Mouse (Mus musculus): Measurements from ENCODE around the gene Ndufb8. TPM values are rescaled to one million over a fixed set of nuclear protein-coding genes. Genes with fewer than 3 reads are reported as not detected.
A peak's percentile ranks its signal among the peaks of the same experiment; 100 is the strongest.

The Ndufb8 gene
- polyA plus RNA-seq, 1 experiment from 2014 or later: 546 TPM

DNA sequence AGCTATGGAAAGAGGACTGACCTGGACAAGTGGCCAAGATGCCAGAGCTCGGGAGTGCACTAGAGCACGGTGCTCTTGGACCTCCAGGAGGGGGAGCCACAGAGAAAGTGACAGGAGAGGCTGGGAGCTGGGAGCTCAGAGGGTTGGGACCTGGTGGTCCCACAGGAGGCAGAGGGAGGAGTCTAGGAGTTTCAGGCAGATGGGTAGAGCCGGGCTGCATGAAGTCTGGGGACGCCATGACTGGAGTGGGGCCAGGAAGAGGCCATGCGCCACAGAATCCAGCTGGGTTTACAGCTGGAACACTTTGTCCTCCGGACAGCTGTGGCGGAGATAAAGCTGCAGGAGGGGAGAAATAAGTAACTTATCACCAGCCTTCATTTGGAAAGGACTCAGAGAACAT, 36.1 kb downstream of the Ndufb8 start:
- ATAC-seq (ENCODE audit: low FRiP score, low read depth): no peak
- H3K9me3 ChIP-seq: no peaks in the 10 kb centered on the region
- H3K36me3 ChIP-seq: no peaks in the 10 kb centered on the region
- H3K27ac ChIP-seq: no peak overlapping the region
- no peak overlapping the region for H3K9ac ChIP-seq
- H3K4me2 ChIP-seq (replicated peaks): no peak overlapping the region
- H3K4me1 ChIP-seq: peaks cover 23% of the 10 kb centered on the region
- peaks cover 19% of the 10 kb centered on the region for H3K27me3 ChIP-seq (replicated peaks)
- no peak overlapping the region for H3K4me3 ChIP-seq
- 12% methylated on average over 7 of the region's 7 CpGs for WGBS

DNA sequence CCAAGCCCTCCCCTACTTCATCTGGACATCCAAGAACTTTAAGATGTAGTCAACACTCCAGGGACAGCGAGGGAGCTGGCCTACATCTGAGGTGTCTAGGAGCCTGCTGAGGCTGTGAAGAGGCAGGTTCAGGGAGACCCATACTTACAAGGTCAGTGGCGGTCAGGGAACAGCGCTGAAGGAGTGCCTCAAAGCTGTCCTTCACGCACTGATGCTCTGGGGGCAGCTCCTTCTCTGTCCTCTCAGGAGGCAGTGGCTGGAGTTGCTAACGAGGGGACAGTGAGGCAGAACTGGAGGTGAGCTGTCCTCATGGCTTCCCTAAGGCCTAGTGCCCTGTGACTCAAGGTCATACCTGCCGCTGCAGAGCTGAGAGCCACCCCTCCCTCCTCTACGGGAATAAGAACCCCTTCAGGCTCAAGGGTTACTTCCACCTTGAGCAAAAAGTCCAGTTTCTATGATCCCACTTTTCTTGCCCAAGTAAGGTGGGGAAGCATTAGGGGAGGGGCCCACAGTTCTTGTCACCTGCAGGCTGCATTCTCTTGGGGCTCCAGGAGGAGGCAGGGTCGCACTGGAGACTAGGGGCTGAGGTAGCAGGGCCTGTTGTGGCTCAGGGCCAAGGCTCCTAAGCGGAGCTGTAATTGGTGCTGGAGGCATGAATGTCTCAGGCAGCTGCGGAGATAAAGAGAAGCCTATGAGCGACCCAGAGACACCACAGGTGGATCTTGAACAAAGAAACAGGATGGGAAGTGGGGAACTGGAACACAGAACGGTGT, 37.1 kb downstream of the Ndufb8 start:
- peaks cover 29% of the 10 kb centered on the region for H3K27me3 ChIP-seq (replicated peaks)
- H3K4me2 ChIP-seq (replicated peaks): no peak overlapping the region
- no peak overlapping the region for H3K4me3 ChIP-seq
- no peak overlapping the region for H3K9ac ChIP-seq
- peaks cover 32% of the 10 kb centered on the region for H3K4me1 ChIP-seq
- ATAC-seq (ENCODE audit: low FRiP score, low read depth): no peak
- no peaks in the 10 kb centered on the region for H3K36me3 ChIP-seq
- H3K27ac ChIP-seq: no peak overlapping the region
- 53% methylated on average over 12 of the region's 12 CpGs for WGBS
- H3K9me3 ChIP-seq: no peaks in the 10 kb centered on the region

DNA sequence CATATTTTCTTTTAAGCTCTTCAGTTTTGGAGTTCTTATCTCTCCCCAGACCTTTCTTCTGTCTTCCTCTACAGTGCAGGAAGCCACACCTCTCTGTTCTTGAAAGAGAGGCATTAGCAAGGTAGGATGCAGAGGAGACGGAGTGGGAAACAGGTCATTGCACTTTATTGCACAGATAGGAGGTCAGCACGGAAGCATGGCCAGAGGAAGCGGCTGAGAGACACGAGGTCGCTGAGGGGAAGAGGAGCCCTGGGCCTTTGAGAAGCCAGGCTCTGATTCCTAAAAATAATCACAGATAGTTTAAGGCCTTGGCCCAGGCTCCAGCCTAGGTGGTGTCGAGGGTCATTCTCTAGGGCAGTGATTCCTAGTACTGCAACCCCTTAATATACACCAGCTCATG, 39.5 kb downstream of the Ndufb8 start:
- Histone ChIP-seq H3K27me3 (replicated peaks) (peaks cover 53% of the 10 kb centered on the region), H3K4me2 (replicated peaks) (no peak overlapping the region), H3K4me1 (peaks cover 44% of the 10 kb centered on the region), H3K36me3 (no peaks in the 10 kb centered on the region), H3K9me3 (no peaks in the 10 kb centered on the region), H3K27ac (0 out of 2 replicates have a peak overlapping the region, but pooled peaks have one; percentile 33), H3K4me3 (no peak overlapping the region), H3K9ac (no peak overlapping the region)
- ATAC-seq (ENCODE audit: low FRiP score, low read depth): no peak
- WGBS: 25% methylated on average over 6 of the region's 6 CpGs

DNA sequence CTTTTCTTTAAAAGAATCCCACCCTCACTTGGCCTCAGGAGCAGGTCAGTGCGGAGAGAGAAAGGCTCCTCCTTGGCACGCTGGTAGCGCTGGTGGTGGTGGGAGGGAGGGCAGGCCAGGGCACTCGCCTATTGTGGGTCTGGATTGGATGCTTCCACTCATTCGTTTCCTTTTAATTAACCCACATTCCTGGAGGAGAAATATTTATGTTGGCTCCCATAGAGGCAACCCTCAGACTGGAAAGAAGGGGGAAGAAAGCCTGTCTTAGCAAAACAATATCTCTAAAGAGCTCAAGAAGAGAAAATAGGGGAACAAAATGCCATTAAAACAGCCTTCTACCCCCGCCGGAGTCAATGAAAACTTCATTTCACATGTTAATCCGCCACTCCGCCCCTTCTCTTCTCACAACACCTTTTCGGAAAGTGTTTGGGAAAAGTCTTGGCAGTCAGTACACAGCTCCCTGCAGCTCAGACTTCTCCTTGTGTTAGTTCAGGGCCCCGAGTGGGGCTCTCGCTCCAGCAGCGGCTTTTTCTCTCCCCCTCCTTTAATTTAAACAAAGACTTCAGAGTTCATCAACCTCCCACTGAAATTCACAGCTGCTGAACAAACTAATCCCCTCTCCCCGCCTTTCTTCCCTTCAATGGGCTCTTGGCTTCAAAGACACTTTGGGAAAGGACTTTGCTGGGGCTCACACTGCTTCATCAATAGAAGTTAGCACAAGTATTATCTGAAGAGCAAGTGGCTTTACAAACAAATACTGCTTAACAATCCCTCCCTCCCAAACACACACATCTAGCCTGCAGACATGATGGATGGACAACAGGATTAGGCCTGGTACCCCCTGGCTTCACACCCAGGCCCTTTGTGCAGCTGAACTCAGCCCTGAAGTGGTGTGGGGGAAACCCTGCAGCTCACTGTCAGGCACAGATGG, 40.5 kb downstream of the Ndufb8 start:
- H3K27ac ChIP-seq: 0 out of 2 replicates have a peak overlapping the region, but pooled peaks have one; percentile 33
- peaks cover 51% of the 10 kb centered on the region for H3K4me1 ChIP-seq
- peak overlapping the region; percentile 97 for H3K4me2 ChIP-seq (replicated peaks)
- peak; percentile 79 for ATAC-seq (ENCODE audit: low FRiP score, low read depth)
- WGBS: 1% methylated on average over 14 of the region's 14 CpGs
- no peaks in the 10 kb centered on the region for H3K9me3 ChIP-seq
- peaks cover 63% of the 10 kb centered on the region for H3K27me3 ChIP-seq (replicated peaks)
- H3K36me3 ChIP-seq: no peaks in the 10 kb centered on the region
- no peak overlapping the region for H3K4me3 ChIP-seq
- no peak overlapping the region for H3K9ac ChIP-seq

DNA sequence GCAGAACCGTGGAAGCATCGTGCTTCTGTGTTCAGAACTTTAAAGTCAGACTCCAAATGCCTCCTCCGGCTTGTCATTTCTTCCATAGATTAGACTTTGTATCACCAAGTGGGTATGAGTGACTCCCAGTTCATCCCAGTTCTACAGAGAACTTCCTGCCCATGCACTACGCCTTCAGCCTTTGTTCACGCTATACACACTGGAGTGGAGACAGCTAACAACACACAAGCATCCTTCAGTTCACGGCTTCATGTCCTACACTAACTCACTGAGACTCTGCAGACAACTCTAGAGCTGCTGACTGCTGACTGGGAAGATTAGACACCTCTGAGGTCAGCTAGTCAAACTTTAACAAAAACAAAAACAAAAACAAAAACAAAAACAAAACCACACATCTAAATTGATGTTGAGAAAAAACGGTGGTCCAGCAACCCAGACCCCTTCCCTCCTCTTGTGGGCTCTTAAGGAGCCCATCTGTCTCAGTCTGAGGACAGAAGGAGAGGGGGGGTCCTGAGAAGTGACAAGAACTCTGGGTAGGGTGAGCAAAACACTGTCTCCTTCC, 41.2 kb downstream of the Ndufb8 start:
- WGBS: 16% methylated on average over 7 of the region's 7 CpGs
- H3K27me3 ChIP-seq (replicated peaks): peaks cover 68% of the 10 kb centered on the region
- no peak for ATAC-seq (ENCODE audit: low FRiP score, low read depth)
- no peak overlapping the region for H3K4me3 ChIP-seq
- H3K9me3 ChIP-seq: no peaks in the 10 kb centered on the region
- H3K9ac ChIP-seq: no peak overlapping the region
- H3K4me1 ChIP-seq: peaks cover 55% of the 10 kb centered on the region
- H3K36me3 ChIP-seq: no peaks in the 10 kb centered on the region
- H3K27ac ChIP-seq: no peak overlapping the region
- peak overlapping the region; percentile 97 for H3K4me2 ChIP-seq (replicated peaks)

DNA sequence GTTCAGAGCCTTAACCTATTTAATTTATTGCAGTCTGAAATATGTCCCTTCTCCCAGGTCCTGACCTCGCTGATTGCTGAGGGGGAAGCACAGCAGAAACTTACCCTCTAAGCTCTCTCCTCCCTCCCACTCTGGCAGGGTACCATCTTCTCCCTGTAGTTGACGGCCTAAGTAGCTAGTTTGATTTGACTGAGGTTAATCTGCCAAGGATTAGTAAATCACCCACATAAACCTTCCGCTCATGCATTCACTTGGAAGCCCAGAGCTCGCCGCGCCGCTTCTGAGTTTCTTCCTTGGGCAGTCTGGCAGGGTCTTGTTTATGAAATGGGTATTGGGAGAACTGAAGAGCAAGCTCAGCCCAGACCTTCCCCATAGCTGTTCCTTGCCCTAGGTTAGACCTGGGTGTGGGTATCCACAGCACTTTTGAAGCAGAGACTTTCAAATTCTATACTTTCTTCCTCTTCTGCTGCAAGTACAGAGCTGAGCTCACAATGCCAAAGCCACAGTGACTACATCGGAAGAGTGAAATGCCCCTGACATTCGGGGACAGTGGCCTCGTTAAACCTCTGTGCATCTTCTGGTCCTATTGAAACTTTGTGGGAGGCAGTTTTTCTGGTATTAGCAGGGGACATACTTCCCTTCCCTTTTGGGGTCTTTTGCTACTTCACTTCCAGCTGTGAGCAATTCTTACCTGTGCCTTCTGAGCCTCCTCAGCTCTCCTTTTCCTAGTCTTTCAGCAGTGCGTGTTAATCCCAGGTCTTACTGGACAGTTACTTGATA, 42.0 kb downstream of the Ndufb8 start:
- Histone ChIP-seq H3K4me2 (replicated peaks) (peak overlapping the region; percentile 97), H3K27ac (no peak overlapping the region), H3K4me3 (no peak overlapping the region), H3K9ac (no peak overlapping the region), H3K9me3 (no peaks in the 10 kb centered on the region), H3K36me3 (no peaks in the 10 kb centered on the region), H3K4me1 (peaks cover 52% of the 10 kb centered on the region), H3K27me3 (replicated peaks) (peaks cover 72% of the 10 kb centered on the region)
- ATAC-seq (ENCODE audit: low FRiP score, low read depth): no peak
- WGBS: 14% methylated on average over 11 of the region's 11 CpGs

DNA sequence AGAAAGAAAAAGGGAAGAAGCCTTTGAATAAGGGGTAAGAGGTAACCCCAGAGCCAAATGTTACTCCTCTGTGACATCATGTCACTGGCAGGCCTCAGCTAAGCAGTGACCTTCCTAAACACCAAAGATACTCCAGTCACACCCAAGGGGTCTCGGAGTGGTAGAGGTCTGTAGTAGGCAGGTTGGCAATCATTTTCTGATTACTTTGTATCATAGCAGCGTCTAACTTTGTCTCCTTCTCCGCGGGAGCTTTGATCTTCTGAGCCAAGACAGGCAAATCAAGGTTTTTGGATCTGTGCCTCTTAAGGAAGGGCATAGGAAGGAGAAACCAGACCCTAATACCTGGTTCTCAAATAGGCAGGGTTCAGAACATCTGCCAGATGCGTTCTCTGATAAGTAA, 42.6 kb downstream of the Ndufb8 start:
- Histone ChIP-seq H3K4me1 (peaks cover 52% of the 10 kb centered on the region), H3K9me3 (no peaks in the 10 kb centered on the region), H3K27ac (no peak overlapping the region), H3K4me3 (no peak overlapping the region), H3K36me3 (no peaks in the 10 kb centered on the region), H3K27me3 (replicated peaks) (peaks cover 71% of the 10 kb centered on the region), H3K4me2 (replicated peaks) (peak overlapping the region; percentile 97), H3K9ac (no peak overlapping the region)
- 25% methylated on average over 5 of the region's 5 CpGs for WGBS
- no peak for ATAC-seq (ENCODE audit: low FRiP score, low read depth)

DNA sequence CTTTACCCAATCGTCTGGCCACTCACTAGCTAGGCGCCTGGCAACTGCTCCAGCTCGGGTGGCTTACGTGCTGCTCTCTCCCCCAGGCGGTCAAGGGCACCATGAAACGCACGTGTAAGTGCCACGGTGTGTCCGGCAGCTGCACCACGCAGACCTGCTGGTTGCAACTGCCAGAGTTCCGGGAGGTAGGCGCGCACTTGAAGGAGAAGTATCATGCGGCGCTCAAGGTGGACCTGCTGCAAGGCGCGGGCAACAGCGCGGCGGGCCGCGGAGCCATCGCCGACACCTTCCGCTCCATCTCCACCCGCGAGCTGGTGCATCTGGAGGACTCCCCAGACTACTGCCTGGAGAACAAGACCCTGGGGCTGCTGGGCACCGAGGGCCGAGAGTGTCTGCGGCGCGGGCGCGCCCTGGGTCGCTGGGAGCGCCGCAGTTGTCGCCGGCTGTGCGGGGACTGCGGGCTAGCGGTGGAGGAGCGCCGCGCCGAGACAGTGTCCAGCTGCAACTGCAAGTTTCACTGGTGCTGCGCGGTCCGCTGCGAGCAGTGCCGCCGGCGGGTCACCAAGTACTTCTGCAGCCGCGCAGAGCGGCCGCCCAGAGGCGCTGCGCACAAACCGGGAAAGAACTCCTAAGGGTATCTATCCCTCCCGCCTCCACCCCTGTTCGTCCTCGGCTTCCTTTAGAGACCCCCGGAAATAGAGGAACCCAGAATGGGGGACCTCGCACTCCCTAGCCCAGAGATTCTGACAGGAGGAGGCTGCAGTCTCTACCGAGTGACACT, 43.6 kb downstream of the Ndufb8 start:
- Histone ChIP-seq H3K4me3 (peak overlapping the region; percentile 49), H3K9ac (peak overlapping the region; percentile 56), H3K36me3 (no peaks in the 10 kb centered on the region), H3K4me2 (replicated peaks) (peak overlapping the region; percentile 97), H3K27me3 (replicated peaks) (peaks cover 64% of the 10 kb centered on the region), H3K9me3 (no peaks in the 10 kb centered on the region), H3K27ac (no peak overlapping the region), H3K4me1 (peaks cover 52% of the 10 kb centered on the region)
- under 1% methylated on average over 66 of the region's 66 CpGs for WGBS
- peak; percentile 15 for ATAC-seq (ENCODE audit: low FRiP score, low read depth)

DNA sequence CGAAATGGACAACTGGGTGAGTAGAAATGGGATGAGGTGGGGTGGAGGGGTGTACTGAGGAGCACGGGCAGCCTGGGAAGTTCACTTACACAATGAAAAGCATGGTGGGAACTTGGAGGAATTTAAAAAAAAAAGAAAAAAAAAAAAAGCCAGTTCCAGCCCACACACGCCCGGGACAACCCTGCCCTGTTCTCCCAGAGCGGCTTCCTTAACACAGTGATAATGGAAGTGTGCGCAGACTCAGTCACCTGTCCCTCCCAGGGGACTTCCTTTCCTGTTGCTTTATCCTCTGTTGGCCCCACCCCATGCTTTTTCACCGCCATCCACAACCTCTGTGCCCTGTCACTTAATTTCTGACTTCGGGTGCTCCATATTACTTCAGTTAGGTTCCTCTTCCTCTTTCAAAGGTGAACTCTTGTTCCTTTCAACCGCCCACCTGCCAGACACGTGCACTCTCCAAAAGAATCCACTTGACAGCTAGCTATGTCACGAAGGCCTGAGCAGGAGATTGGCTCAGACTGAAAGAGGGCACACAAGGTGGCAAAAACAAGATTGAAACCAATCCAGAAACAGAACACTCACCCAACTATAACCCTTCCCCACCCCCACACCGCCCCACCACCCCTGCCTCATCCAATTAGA, 44.6 kb downstream of the Ndufb8 start:
- Histone ChIP-seq H3K27me3 (replicated peaks) (peaks cover 64% of the 10 kb centered on the region), H3K27ac (no peak overlapping the region), H3K4me1 (peaks cover 47% of the 10 kb centered on the region), H3K36me3 (no peaks in the 10 kb centered on the region), H3K9ac (no peak overlapping the region), H3K4me3 (peak overlapping the region; percentile 49), H3K4me2 (replicated peaks) (peak overlapping the region; percentile 97), H3K9me3 (no peaks in the 10 kb centered on the region)
- no peak for ATAC-seq (ENCODE audit: low FRiP score, low read depth)
- WGBS: 6% methylated on average over 12 of the region's 12 CpGs

DNA sequence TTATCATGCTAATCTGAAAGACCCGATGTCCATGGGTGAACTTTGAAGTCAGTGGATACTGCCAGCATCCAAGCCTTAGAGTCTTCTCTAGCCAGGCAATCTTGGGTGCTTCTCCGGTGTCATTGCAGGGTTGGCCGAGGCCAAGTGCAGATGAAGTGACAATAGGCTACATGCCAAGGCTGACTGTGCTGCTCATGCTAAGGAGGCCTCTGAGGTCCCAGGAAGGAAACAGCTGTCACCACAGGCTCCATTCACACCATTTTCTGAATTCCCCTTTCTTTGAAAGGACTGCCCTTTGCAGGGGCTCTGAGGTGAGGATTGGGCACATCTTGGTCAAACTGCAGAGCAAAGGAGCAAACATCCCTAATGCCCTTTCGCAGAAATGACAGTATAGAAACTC, 52.5 kb downstream of the Ndufb8 start:
- H3K4me2 ChIP-seq (replicated peaks): no peak overlapping the region
- H3K9ac ChIP-seq: no peak overlapping the region
- no peak overlapping the region for H3K4me3 ChIP-seq
- 82% methylated on average over 4 of the region's 4 CpGs for WGBS
- no peaks in the 10 kb centered on the region for H3K9me3 ChIP-seq
- ATAC-seq (ENCODE audit: low FRiP score, low read depth): no peak
- H3K4me1 ChIP-seq: no peaks in the 10 kb centered on the region
- H3K36me3 ChIP-seq: no peaks in the 10 kb centered on the region
- peaks cover 20% of the 10 kb centered on the region for H3K27me3 ChIP-seq (replicated peaks)
- H3K27ac ChIP-seq: no peak overlapping the region

DNA sequence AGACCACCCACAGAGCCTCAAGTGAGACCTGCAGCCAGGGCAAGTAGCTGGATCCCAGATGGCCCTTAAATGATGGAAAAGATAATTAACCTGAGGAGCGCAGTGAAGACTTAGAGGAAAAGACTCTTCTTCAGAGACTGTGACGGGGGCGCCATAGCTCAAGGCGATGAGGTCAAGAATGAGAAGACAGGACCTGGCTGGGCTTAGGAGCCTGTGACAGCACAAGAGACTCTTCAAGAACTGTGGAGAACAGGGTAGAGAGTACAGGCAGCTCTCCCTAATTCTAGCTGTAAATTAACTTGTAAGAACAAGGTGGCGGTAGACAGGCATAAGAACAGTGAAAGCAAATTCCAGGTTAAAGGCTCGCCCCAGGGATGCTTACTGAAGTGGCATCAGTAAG, 53.3 kb downstream of the Ndufb8 start:
- Histone ChIP-seq H3K36me3 (no peaks in the 10 kb centered on the region), H3K4me3 (no peak overlapping the region), H3K4me2 (replicated peaks) (no peak overlapping the region), H3K9me3 (no peaks in the 10 kb centered on the region), H3K27me3 (replicated peaks) (peaks cover 20% of the 10 kb centered on the region), H3K4me1 (no peaks in the 10 kb centered on the region), H3K27ac (no peak overlapping the region), H3K9ac (no peak overlapping the region)
- 81% methylated on average over 6 of the region's 6 CpGs for WGBS
- ATAC-seq (ENCODE audit: low FRiP score, low read depth): no peak

All from neural tube, embryonic 12.5 days (tissue).